Mouse (Mus musculus) frontal cortex, postnatal 14 days (tissue): ENCODE measurements around the gene Skp2.
A peak's percentile ranks its signal among the peaks of the same experiment; 100 is the strongest.
"Not testable (repeated sequence)": the region's sequence is repeated elsewhere in the genome, so short reads cannot be mapped to it uniquely, and the experiment has no call there.

Experiments
- DNase-seq, 2 experiments: peaks; one replicate each; pipeline ENCODE4 v3.0.0; 2022; ENCODE audit warnings: low spot score in 2 of 2

Gene Skp2

DNA sequence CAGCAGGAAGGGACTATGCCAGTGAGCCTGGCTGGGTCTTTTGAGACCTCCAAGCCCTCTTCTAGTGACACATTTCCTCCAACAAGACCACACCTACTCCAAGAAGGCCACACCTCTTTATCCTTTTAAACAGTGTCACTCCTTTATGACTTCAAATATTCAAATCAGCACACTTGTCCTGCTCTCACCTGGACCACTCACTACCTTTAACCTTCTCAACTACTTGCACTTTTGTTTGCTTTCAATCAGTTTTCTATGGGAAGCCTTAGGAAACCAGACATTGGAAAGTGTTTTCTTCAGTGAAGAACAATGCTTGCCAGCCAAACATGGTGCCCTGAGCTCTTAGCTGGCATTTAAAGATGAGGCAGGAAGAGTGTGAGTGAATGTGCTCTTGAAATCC lies at the start of gene Skp2:
Gene Skp2, minus strand, starts transcription at position 101 of the 400 bp plus-strand sequence.
- no peak for DNase-seq

GRCm38 (mm10) chr15:9198421-9198820 lies 43.2 kb upstream of the Skp2 start:
- DNase-seq, result no peak

DNA sequence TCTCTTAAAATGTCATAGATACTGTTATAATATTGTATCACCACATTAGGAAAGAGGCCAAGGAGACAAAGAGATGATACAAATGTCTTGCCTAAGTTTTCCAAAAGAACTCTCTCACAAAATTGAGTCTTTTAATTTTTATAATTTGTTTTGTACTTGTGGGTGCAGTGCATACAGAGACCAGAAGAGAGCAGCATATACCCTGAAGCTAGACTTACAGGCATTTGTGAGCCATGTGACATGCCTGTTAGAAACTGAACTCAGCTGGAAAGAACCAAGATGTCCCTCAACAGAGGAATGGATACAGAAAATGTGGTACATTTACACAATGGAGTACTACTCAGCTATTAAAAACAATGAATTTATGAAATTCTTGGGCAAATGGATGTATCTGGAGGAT lies 37.5 kb upstream of the Skp2 start:
- not testable (repeated sequence) for DNase-seq

DNA sequence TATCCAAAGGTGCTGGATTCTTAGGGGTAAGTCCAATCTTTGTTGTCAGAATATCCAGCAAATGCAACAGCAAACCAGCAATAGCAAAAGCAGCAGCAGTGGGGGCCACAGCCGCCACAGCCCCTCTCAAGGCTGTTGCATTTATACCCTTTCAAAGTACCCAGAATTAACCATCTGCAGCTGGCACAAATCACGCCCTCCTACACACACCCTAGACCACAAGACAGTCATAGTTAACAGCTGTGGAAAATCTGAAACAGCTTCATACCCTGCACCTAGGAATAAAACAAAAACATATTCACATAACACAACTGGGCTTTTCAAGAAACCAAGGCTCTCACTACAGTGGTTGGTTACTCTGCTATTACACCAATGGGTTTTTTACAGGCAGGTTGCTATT lies 34.6 kb upstream of the Skp2 start:
- no peak for DNase-seq

- DNase-seq, result no peak
Measured at GRCm38 (mm10) chr15:9183995-9184394, 28.8 kb upstream of the Skp2 start.

DNA sequence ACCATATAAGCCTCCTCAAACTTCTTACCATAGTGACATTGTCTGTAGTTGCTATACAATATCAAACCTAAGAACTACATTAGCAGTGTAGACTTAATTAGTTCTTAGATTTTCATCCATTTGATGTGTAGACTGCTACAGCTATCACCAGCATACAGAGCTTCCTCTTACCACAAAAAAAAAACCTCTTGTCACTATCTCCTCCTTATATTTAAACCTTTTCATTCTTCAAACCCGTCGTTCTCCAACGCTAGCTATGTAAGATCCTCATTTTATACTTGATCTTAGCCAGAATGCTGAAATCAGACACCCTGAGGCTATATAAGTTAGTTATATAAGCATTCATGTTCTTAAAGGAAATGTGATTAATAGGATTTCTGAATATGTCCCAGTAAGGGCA lies 21.8 kb upstream of the Skp2 start:
- no peak for DNase-seq

GRCm38 (mm10) chr15:9164125-9164524 lies 8.9 kb upstream of the Skp2 start:
- DNase-seq, result no peak

DNA sequence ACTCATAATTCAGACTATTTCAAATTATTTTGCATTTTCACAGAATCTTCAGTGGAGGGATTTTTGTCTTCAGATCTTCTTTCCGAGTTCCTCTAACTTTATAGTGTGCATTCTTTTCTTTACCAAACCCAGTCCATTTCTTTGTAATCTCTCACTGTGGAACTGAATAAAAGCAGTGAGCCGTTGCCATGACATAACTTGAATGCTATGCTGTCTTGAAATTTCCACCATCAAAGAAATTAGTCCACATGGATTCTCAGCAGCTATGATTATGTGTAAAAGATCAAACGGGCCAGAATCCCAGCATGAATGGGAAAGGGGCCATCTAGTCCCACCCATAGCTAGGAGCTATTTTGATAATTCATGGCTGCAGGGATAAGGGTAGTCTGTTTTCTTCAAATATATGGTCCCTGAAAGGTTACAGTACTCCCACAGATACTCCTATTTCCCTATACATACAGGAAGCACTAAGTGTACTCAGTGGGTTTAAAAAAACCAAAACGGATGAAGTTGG lies 7.4 kb upstream of the Skp2 start:
- no peak for DNase-seq

DNA sequence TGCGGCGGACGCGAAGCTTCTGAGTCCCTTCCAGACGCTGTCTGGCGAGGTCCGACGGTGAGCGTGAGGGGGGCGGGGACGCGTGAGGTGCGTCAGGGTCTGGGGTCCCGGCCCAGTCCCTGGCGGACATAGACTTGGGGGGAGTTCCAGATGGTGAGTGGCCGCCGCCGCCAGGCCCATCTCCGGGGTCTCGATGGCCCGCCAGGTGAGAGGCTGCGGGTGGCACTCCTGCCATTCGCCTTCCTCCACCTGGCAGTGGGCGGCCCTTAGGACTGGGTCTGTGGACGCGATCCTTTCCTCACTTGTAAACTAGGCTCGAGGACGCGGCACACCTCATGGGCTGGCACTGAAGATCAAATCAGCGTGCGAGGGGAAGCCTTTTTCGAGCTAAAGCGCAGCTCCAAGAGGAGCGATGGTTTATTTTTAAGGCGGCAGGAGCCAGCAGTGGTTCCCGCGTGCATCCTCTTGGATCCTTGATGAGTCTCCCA lies 14.5 kb downstream of the Skp2 start:
- peak; percentile 33 to 34 for DNase-seq

- peak; percentile 94 to 95 for DNase-seq
Measured at GRCm38 (mm10) chr15:9140252-9140680, 15.0 kb downstream of the Skp2 start, which contains the start of gene Lmbrd2. Lmbrd2 (plus strand) TSS chr15:9140550.

DNA sequence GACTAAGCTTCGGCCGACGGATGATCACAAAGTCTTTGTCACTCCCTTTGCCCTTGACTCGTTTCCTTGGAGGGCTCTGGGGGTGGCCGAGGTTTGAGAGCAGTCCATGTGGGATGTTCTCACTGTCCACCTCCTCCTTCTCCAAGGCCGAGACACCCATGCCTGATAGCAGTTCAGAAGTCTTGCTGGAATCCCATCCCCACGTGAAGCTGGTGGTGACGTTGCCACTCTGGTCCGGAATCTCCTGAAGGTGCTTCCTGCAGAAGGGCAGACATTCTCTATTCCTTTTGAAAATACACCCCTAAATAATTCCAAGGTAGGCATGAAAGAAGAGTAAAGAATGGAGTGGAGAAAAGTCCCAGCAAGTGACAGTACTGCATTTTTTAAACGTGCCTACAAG lies 15.8 kb downstream of the Skp2 start:
- no peak for DNase-seq

DNA sequence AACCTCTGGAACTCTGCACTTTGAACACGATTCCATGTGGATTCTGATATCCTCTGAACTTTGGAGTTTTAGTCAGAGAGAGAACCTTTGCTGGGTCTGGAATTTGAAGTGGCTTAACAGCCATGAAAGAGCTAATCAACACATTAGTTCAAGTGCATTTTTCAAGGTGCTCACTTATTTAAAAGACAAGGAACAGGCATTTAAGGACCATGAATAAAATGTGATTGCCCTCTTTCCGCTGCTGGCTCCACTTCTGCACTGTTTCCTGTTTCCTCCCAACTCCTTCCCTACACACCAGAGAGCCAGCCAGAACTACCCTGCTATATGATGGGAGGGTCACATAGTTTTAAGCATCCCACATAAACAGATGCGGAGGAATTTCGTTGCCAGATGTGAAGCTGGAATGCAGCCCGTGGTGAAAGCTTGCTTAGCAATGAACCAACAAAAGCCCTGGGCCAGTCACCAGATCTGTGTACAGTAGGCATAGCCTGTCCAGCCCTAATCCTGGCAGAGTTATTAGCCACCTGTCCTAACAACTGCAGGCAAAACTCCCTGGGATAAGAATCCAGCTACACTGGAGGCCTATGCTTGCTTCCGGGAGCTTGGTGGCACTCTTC lies 20.2 kb downstream of the Skp2 start:
- DNase-seq, result no peak

DNA sequence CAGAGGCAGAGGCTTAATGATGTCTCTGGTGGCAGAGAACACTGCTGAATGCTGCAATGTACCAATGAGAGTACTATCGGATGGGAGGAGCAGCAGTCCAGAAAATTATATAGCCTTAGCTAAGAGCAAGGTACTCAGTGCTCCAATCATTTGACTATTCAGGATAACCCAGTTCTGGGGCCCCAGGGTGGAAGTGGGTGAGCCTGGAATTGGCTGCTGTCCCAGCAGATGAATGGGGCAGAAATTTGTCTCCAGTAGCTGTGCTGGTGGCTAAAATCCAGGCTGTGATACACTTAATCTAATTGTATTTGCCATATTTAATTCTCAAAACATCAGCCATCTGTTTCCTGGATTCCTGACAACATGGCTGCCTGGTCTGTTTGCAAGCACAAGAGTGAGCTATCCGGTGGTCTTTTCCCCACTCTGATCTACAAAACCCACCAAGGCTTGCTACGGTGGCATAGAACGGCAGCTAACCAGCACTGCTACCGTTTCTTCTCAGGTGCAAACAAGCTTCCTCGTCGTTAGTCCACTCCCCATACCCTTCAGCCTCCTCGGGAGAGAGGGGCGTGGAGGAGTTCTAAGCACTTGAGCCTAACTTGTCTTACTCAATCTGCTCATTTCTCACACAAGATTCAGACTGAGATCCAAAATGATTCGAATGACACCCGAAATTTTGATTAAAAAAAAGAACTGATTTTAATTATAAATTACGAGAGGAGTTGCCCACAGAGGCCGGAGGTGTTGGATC lies 22.4 kb downstream of the Skp2 start:
- DNase-seq, result no peak

DNA sequence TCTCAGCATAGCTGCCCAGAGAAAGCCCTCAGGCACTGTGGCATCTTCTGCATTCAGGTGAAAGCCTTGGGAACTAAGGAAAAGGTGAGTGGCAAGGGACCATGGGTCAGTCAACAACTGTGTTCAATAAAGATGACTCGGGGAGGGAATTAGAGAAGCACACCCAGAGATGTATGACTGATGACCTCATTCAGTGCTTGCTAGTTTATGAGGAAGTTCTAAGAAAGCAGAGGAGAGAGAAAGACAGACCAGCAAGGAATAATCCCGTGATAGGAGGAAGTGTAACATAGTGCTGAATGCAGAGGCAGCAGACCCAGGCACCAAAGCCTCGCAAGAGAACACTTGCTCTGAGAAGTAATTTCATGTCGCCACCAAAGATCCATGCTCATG lies 23.7 kb downstream of the Skp2 start:
- no peak for DNase-seq

DNA sequence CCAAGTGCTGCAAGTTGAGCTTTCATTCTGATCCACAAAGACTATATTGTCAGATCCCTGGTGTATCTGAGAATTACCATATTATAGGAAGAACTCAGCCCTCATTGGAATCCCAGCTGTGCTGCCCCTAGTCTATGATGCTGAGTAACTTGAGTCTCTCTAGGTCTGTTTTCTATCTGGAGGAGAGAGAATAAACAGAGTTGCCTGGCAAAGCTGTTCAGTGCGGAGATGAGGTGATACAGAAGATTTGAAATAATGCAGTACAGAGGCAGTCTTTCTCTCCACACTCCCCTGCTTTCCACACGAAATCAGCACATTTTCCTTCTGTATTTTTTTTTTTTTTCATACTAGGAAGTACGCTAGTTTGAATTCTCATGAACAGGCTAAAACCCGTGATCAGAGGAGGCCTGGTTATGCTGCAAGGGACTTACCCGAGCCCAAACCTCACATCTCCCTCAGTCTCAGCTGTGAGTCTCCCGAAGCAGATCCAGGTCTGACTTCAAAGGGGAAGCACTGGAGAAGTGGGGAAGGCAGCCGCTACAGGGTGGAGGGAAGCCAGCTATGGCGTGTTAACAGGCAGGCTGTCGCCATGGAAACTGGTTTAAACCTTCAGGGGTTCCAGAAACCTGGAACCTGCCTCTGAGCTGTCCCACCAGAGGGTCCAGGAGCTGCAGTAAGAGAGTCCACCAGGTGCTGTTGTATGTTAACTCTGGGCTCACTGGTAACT lies 24.3 kb downstream of the Skp2 start:
- no peak for DNase-seq

DNA sequence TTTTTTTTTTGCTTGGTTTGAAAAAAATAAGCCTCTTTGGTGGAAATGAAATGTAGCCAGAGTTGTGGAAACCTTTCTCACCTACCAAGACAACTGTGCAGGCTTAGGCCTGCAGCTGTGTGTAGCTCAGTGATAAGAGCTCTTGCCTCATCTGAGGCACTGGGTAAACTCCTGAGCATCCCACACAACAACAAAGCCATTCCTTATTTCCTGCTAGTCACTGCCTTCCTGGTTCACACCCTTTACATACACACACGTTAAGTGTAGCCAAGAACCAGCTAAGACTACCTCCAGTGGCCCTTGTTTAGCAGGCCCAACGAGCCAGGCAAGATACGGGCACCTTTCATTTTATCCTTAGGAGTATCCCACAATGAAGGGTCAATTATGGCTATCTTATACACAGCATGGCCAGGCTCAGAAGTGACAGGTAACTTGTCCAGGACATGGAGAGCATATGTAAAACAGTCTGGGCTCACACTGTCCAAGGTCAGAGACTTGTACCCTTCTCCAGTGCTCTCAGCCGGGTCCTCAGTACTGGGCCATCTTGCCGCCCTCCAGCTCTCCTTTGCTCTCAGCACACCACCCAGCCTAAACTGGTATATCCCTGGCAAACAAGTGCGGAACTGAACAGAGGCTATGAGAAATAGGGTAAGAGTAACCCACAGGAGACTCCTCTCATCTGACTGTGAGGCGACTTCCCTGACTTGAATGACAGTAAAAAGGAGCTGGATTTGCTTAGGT lies 28.0 kb downstream of the Skp2 start:
- DNase-seq, result no peak

DNA sequence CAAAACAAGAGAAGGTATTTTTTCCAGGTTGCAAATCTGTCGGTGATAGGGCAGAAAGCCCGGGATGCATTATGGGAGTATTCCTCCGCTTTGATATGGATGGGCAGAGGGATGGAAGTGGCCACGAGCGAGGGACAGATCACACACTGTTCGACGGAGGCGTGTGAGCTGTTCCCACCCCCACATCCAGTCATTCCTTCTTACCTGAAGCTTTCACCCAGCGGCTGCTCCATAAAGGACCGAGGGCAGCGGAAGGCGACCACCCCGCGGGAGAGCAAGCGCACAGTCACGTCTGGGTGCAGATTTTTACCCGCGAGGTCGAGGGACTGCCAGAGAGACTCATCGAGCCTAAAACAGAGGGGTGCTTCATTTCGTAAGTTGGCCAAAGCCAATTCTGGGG lies 30.4 kb downstream of the Skp2 start:
- DNase-seq, result no peak

DNA sequence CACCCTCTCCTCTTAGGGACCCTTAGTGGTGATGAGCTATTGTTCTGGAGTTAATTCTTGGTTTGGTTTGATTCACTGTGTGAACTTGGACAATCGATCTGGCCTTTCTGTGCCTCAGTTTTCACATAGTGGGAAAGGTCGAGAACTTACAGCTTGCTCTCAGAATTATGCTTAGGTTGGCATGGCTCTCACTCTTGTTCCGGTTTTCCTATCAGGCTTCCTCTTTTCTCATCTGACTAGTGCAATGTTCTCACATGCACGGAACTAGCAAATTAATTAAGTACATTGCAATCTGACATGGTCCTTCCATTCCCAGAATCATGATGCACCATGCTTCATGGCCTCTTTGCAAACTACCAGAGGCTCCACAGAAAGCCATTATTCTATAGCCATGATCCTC lies 32.2 kb downstream of the Skp2 start:
- no peak for DNase-seq

DNA sequence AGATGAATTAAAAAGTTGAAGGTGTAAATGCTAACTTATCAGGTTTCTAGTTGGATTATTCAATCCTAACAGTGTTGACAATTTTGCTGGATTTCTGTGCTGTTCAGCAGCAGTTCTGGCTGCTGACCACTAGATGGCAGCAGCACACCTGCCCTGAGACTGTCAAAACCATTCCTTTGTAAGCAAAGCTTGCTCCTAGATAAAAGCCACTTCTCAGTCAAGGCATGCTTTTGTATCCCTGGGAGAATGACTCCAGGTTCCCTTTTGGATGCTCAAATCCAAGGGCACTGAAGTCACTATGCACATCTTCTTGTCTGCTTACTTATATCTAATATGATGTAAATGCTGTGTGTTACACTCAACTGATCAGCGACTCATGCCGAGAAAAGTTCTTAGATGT lies 35.1 kb downstream of the Skp2 start:
- DNase-seq, result peak in 1 of 2 experiments; percentile 37

DNA sequence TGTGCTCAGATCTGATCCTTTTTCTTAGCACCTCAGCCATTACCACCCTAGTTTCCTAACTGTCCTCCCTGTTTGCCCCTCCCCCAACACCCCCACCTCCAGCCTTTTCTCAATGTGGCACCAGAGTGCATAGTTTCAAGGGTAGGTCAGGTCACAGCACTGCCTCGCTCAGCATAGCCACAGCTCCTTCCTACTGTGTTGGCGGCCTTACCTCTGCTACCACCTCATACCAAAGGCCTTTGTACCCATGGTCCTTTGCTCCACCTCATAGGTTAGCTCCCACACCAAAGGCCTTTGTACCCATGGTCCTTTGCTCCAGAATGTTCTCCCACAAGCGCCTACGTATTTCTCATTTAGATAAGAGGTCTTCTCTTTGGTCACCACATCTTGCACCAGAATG lies 36.4 kb downstream of the Skp2 start:
- DNase-seq, result no peak

DNA sequence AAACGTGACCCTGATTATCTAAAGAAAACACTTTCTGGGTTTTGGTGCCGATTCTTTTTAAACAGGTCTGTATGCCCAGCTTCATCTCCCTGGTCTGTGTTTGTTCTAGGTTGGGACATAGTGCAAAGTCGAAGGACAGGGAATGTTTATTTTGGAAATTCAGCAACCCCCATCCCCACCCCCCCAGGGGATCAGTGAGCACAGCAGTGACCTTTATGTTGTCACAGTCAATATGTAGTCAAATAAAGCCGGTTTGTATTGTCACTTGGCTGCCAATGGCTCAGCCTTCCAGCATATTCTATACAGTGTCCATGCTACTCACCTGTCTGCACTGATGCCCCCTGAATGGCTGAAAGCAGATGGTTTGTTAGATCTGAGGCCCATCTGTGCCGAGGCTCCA lies 40.6 kb downstream of the Skp2 start:
- no peak for DNase-seq

DNA sequence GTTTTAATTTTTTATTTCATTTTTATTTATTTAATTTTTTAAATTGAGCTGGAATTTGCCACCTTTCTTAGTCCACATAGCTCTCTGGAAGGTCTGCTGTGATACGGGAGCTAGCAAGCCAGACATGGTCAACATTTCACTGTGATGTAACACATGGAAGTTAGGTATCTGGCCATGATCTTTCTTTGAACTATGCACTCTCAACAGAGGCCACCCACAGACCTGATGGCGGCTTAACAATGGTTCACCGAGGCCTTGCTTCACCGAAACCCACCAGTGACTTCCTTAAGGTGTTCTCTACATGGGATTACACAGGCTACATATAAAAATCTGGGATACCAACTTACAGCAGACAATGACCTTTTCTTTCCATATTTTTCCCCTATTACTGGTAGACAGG lies 41.1 kb downstream of the Skp2 start:
- no peak for DNase-seq
